Mouse (Mus musculus): Measurements from ENCODE around the gene 4930522L14Rik. TPM values are rescaled to one million over a fixed set of nuclear protein-coding genes. Genes with fewer than 3 reads are reported as not detected.

Gene 4930522L14Rik
- polyA plus RNA-seq, 1 experiment: 0.93 TPM

Other genes with a start within 250 kb of the 4930522L14Rik start
- gene Crlf2, start 192.9 kb downstream of the 4930522L14Rik start, polyA plus RNA-seq (2012; rRNA removed): 24.0 and 26.3 TPM in 2 replicates
- 0.02 and 0.05 TPM in 2 replicates for gene 5430403G16Rik, start 60.8 kb downstream of the 4930522L14Rik start, polyA plus RNA-seq (2012; rRNA removed)
- gene Gm15446, start 171.5 kb upstream of the 4930522L14Rik start, polyA plus RNA-seq (2012; rRNA removed): 1.3 and 16.8 TPM in 2 replicates
- 4.4 and 7.7 TPM in 2 replicates for gene Zfp932, start 244.6 kb upstream of the 4930522L14Rik start, polyA plus RNA-seq (2012; rRNA removed)